Mouse (Mus musculus) limb, embryonic 15.5 days (tissue): ENCODE data around the gene Tmem238l. TPM values are rescaled to one million over a fixed set of nuclear protein-coding genes. Genes with fewer than 3 reads are reported as not detected.

Source experiments
- ATAC-seq: fragments of 200-750 bp; cut with Nextera tagmentation; 2 replicates; pipeline ENCODE4 v1.8.0; 2017; ENCODE audit warnings: low read depth, moderate TSS enrichment; ENCODE audit not compliant: insufficient number of reproducible peaks, low FRiP score, low TSS enrichment
- H3K27ac ChIP-seq: fragments of 300-500 bp; sonication (generic); 2 replicates; pipeline ENCODE4 v1.5.1; 2015; ENCODE audit warnings: moderate library complexity, mild to moderate bottlenecking, inconsistent platforms
- H3K27me3 ChIP-seq: fragments of 300-500 bp; sonication (generic); 2 replicates; pipeline ENCODE4 v1.6.1; 2015; ENCODE audit warnings: inconsistent platforms
- H3K36me3 ChIP-seq: fragments of 300-500 bp; sonication (generic); 2 replicates; pipeline ENCODE4 v1.6.1; 2015; ENCODE audit warnings: inconsistent platforms
- H3K4me1 ChIP-seq: fragments of 300-500 bp; sonication (generic); 2 replicates; pipeline ENCODE4 v1.6.1; 2015; ENCODE audit warnings: inconsistent platforms
- H3K4me2 ChIP-seq: fragments of 300-500 bp; sonication (generic); 2 replicates; pipeline ENCODE4 v1.6.1; 2015; ENCODE audit warnings: mild to moderate bottlenecking, inconsistent platforms
- H3K4me3 ChIP-seq: fragments of 300-500 bp; sonication (generic); 2 replicates; pipeline ENCODE4 v1.5.1; 2015; ENCODE audit warnings: mild to moderate bottlenecking, inconsistent platforms
- H3K9ac ChIP-seq: fragments of 300-500 bp; sonication (generic); 2 replicates; pipeline ENCODE4 v1.6.1; 2015; ENCODE audit warnings: inconsistent platforms
- H3K9me3 ChIP-seq: fragments of 300-500 bp; sonication (generic); 2 replicates; pipeline ENCODE4 v1.6.1; 2016; ENCODE audit warnings: inconsistent platforms
- WGBS: fragments of 180-500 bp; shearing (Covaris S2); methylation state at CpG from one replicate; pipeline ENCODE4 v1.1.7; 2015; 5-methylcytosine and 5-hydroxymethylcytosine counted together
- polyA plus RNA-seq: library from polyadenylated mRNA; unstranded; fragments of >200 nt; fragmentation: Nextera tagmentation; extraction: Ambion mirVana; gene quantifications from 2 replicates; pipeline ENCODE4 v1.2.1, GENCODE M21; 2015

The Tmem238l gene
- polyA plus RNA-seq, 1 experiment from 2014 or later = 0.29 TPM

- 50% methylated on average over 6 of the region's 6 CpGs for WGBS
- Histone ChIP-seq H3K4me3 (no peak overlapping the region), H3K9me3 (no peaks in the 10 kb centered on the region), H3K27me3 (no peaks in the 10 kb centered on the region), H3K4me2 (no peak overlapping the region), H3K9ac (no peak overlapping the region), H3K4me1 (peaks cover 13% of the 10 kb centered on the region), H3K36me3 (no peaks in the 10 kb centered on the region), H3K27ac (no peak overlapping the region)
- ATAC-seq = no peak
Observed at GRCm38 (mm10) chr11:66982794-66983193, 26.4 kb downstream of the Tmem238l start.

GRCm38 (mm10) chr11:66983422-66984164 lies 27.2 kb downstream of the Tmem238l start:
- no peak overlapping the region for H3K4me2 ChIP-seq
- no peak for ATAC-seq
- WGBS = 40% methylated on average over 11 of the region's 11 CpGs
- no peak overlapping the region for H3K4me3 ChIP-seq
- no peaks in the 10 kb centered on the region for H3K9me3 ChIP-seq
- H3K4me1 ChIP-seq = peaks cover 13% of the 10 kb centered on the region
- H3K9ac ChIP-seq = no peak overlapping the region
- H3K36me3 ChIP-seq = no peaks in the 10 kb centered on the region
- no peaks in the 10 kb centered on the region for H3K27me3 ChIP-seq
- peak overlapping the region; percentile 66 for H3K27ac ChIP-seq

- no peaks in the 10 kb centered on the region for H3K36me3 ChIP-seq
- peaks cover 13% of the 10 kb centered on the region for H3K4me1 ChIP-seq
- H3K27me3 ChIP-seq = no peaks in the 10 kb centered on the region
- no peaks in the 10 kb centered on the region for H3K9me3 ChIP-seq
- H3K4me2 ChIP-seq = peak overlapping the region; percentile 72
- ATAC-seq = no peak
- 5% methylated on average over 28 of the region's 28 CpGs for WGBS
- peak overlapping the region; percentile 45 for H3K4me3 ChIP-seq
- H3K9ac ChIP-seq = peak overlapping the region; percentile 28; the same call in 1 of the 2 replicates
- peak overlapping the region; percentile 66 for H3K27ac ChIP-seq
Observed at GRCm38 (mm10) chr11:66984165-66985135, 28.0 kb downstream of the Tmem238l start.

- H3K36me3 ChIP-seq = no peaks in the 10 kb centered on the region
- 25% methylated on average over 11 of the region's 11 CpGs for WGBS
- no peak for ATAC-seq
- peaks cover 13% of the 10 kb centered on the region for H3K4me1 ChIP-seq
- peak overlapping the region; percentile 45 for H3K4me3 ChIP-seq
- no peaks in the 10 kb centered on the region for H3K27me3 ChIP-seq
- H3K27ac ChIP-seq = no peak overlapping the region
- H3K9ac ChIP-seq = no peak overlapping the region
- H3K4me2 ChIP-seq = peak overlapping the region; percentile 72
- no peaks in the 10 kb centered on the region for H3K9me3 ChIP-seq
Observed at GRCm38 (mm10) chr11:66985136-66985702, 28.8 kb downstream of the Tmem238l start.

- Histone ChIP-seq H3K27me3 (no peaks in the 10 kb centered on the region), H3K9me3 (no peaks in the 10 kb centered on the region), H3K4me1 (no peaks in the 10 kb centered on the region), H3K9ac (no peak overlapping the region), H3K27ac (no peak overlapping the region), H3K36me3 (no peaks in the 10 kb centered on the region), H3K4me2 (no peak overlapping the region), H3K4me3 (no peak overlapping the region)
- 80% methylated on average over 2 of the region's 2 CpGs for WGBS
- ATAC-seq = no peak
Observed at GRCm38 (mm10) chr11:66992150-66992549, 35.7 kb downstream of the Tmem238l start.

GRCm38 (mm10) chr11:66993674-66994073 lies 37.2 kb downstream of the Tmem238l start:
- no peaks in the 10 kb centered on the region for H3K27me3 ChIP-seq
- ATAC-seq = no peak
- WGBS = 36% methylated on average over 1 of the region's 1 CpGs

GRCm38 (mm10) chr11:66996446-66996845 lies 40.0 kb downstream of the Tmem238l start:
- H3K4me3 ChIP-seq = no peak overlapping the region
- peaks cover 7% of the 10 kb centered on the region for H3K4me1 ChIP-seq
- no peaks in the 10 kb centered on the region for H3K9me3 ChIP-seq
- H3K9ac ChIP-seq = no peak overlapping the region
- H3K27ac ChIP-seq = no peak overlapping the region
- H3K27me3 ChIP-seq = no peaks in the 10 kb centered on the region
- no peak for ATAC-seq
- no peak overlapping the region for H3K4me2 ChIP-seq
- WGBS = 68% methylated on average over 4 of the region's 4 CpGs
- no peaks in the 10 kb centered on the region for H3K36me3 ChIP-seq

More at GRCm38 (mm10) chr11:66993674-66994073, 37.2 kb downstream of the Tmem238l start:
- Histone ChIP-seq H3K9me3 (no peaks in the 10 kb centered on the region), H3K4me3 (no peak overlapping the region), H3K4me1 (no peaks in the 10 kb centered on the region), H3K9ac (no peak overlapping the region), H3K27ac (no peak overlapping the region), H3K36me3 (no peaks in the 10 kb centered on the region), H3K4me2 (no peak overlapping the region)

- Histone ChIP-seq H3K9me3 (no peaks in the 10 kb centered on the region), H3K9ac (no peak overlapping the region), H3K4me3 (no peak overlapping the region), H3K4me1 (peaks cover 7% of the 10 kb centered on the region), H3K27me3 (no peaks in the 10 kb centered on the region), H3K4me2 (no peak overlapping the region), H3K27ac (no peak overlapping the region), H3K36me3 (no peaks in the 10 kb centered on the region)
- WGBS = 75% methylated on average over 14 of the region's 14 CpGs
- ATAC-seq = no peak
Observed at GRCm38 (mm10) chr11:66998467-66999403, 42.3 kb downstream of the Tmem238l start.

- ATAC-seq = no peak
- Histone ChIP-seq H3K27me3 (no peaks in the 10 kb centered on the region), H3K4me3 (no peak overlapping the region), H3K4me1 (peaks cover 7% of the 10 kb centered on the region), H3K27ac (no peak overlapping the region), H3K4me2 (no peak overlapping the region), H3K36me3 (no peaks in the 10 kb centered on the region), H3K9ac (no peak overlapping the region), H3K9me3 (no peaks in the 10 kb centered on the region)
- 74% methylated on average over 4 of the region's 4 CpGs for WGBS
Observed at GRCm38 (mm10) chr11:67000671-67001070, 44.2 kb downstream of the Tmem238l start.

- Histone ChIP-seq H3K4me2 (no peak overlapping the region), H3K9ac (no peak overlapping the region), H3K9me3 (no peaks in the 10 kb centered on the region), H3K27me3 (no peaks in the 10 kb centered on the region), H3K4me1 (peaks cover 7% of the 10 kb centered on the region), H3K27ac (no peak overlapping the region), H3K36me3 (no peaks in the 10 kb centered on the region), H3K4me3 (no peak overlapping the region)
- 55% methylated on average over 1 of the region's 1 CpGs for WGBS
- ATAC-seq = no peak
Observed at GRCm38 (mm10) chr11:67001717-67002116, 45.3 kb downstream of the Tmem238l start.

- Histone ChIP-seq H3K27ac (no peak overlapping the region), H3K4me3 (no peak overlapping the region), H3K9ac (no peak overlapping the region), H3K27me3 (no peaks in the 10 kb centered on the region), H3K9me3 (no peaks in the 10 kb centered on the region), H3K4me2 (no peak overlapping the region), H3K36me3 (no peaks in the 10 kb centered on the region), H3K4me1 (peaks cover 7% of the 10 kb centered on the region)
- ATAC-seq = no peak
- WGBS = 56% methylated on average over 2 of the region's 2 CpGs
Observed at GRCm38 (mm10) chr11:67002911-67003310, 46.5 kb downstream of the Tmem238l start.
